Mouse (Mus musculus): ENCODE measurements around the gene Nrxn3.

GRCm38 (mm10) chr12:88897331-88897730 lies 174.7 kb downstream of the Nrxn3 start:
- TF ChIP-seq CTCF (IDR thresholded peaks at IDR 0.05; ENCODE audit: control insufficient read depth, insufficient read depth, low read length): no peak
- no peak for TF ChIP-seq POLR2A (IDR thresholded peaks at IDR 0.05; ENCODE audit: borderline replicate concordance, control insufficient read depth, low read depth, low read length)
